Mouse (Mus musculus) monocyte, adult 59 days (primary cell): ENCODE data around the gene Rad23a. TPM values are rescaled to one million over a fixed set of nuclear protein-coding genes. Genes with fewer than 3 reads are reported as not detected.

Experiments used
- total RNA-seq, 2 experiments: library from RNA; stranded (reverse); gene quantifications; one replicate each; pipeline ENCODE4 v1.2.4; 2023

The Rad23a gene
- 10 to 100 TPM; 52.4 to 52.7 TPM for total RNA-seq

GRCm38 (mm10) chr8:84840248-84840999, at the start of gene Rad23a:
Gene Rad23a, minus strand, starts transcription at chr8:84840665.

DNA sequence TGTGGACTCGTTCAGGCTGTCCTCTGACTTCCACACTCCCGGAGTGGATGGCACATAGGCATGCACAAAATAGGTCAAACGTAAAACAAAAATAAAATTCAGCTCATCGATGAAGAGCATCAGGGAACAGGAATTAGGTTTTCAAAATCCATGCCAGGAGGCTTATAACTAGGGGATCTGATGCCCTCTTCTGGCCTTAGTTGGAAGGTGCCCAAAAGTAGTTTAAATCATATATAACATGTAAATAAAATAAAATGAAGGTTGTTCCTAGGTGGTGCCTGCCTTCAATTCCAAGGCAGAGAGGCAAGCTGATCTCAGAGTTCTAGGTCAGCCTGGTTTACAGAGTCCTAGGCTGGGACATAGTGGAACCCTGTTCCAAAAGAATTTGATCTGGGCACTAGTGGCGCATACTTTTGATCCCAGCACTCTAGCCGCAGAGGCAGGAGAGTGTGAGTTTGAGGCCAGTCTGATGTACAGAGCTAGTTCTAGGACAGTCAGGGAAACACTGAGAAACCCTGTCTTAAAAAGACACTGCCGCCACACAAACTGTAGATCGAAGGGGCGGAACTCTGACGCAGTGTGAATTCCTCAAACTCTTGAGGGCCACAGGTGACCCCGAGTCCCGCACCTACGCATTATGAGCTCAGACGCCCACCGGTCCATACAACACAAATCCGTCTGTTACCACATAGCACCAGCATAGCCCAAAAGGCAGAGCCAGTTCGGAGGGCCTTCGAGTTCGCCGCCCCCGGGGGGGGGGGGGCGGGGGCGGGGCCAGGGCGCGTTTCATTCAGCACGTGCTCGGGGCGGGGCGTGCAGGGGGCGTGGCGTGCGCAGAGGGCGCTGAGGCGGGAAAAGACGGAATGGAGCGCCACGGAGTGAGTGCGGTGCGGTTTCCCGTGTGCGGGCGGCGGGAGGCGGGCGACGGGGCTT, 31.2 kb upstream of the Rad23a start, which contains the start of gene Syce2:
TSS of gene Syce2 (plus strand) at position 736 of the 933 bp plus-strand sequence.

GRCm38 (mm10) chr8:84856864-84857441, 16.5 kb upstream of the Rad23a start, which contains the start of gene Farsa:
Gene Farsa, plus strand, starts transcription at chr8:84856989.

GRCm38 (mm10) chr8:84846722-84847572, 6.5 kb upstream of the Rad23a start, which contains the start of gene Calr:
Gene Calr, minus strand, starts transcription at chr8:84846934.

GRCm38 (mm10) chr8:84831490-84831889, 9.0 kb downstream of the Rad23a start, which contains the start of gene Gadd45gip1:
Gene Gadd45gip1, plus strand, starts transcription at chr8:84831522.

GRCm38 (mm10) chr8:84822723-84823122, 17.7 kb downstream of the Rad23a start, which contains the start of gene Dand5:
Gene Dand5, minus strand, starts transcription at chr8:84822823.

DNA sequence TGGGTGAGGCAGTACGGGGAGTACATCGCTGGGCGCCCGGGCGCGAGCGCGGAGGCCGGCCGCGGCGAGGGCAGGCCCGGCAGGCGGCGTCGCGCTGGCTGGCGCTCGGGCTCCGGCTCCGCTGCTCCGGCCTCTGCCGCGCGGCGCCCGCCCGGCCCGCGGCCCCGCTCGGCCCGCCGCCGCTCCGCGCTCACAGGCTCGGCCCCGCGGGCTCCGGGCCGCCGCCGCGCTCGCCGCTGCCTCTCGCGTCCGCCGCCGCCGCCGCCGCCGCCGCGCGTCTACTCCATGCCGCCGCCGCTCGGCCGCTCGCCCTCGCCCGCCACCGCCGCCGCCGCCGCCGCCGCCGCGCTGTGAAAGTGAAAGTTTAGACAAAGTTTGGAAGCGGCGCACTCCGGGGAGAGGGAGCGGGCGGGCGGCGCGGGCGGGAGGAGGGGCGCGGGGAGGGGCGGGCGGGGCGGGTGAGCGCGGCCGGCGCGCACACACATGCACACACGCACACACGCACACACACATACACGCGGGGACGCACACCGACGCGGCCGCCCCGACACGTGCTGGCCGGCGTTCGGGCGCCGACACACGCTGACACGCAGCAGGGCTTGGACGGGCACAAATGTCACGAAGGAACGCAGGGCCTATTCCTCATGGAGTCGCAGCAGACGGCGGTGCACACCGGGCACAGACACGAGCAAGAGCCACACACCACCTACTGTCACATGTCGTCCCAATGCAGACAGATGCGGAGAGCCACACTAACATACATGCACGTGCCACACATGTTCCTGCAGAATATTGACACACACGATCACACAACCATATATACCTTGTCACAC, 40.2 kb downstream of the Rad23a start, which contains the start of gene Nfix:
TSS of gene Nfix (minus strand) at position 346 of the 833 bp plus-strand sequence.

Other genes starting within 250 kb of the Rad23a start
- 100 to 1,000 TPM; 572 to 666 TPM for gene Ier2, start 177.8 kb downstream of the Rad23a start, total RNA-seq
- gene Trmt1, start 154.4 kb downstream of the Rad23a start, total RNA-seq, result 10 to 100 TPM; 60.9 to 69.0 TPM
- gene Nacc1, start 152.8 kb downstream of the Rad23a start, total RNA-seq, result 10 to 100 TPM; 41.9 to 47.7 TPM
- 100 to 1,000 TPM; 186 to 189 TPM for gene Lyl1, start 139.2 kb downstream of the Rad23a start, total RNA-seq
- 10 to 100 TPM; 16.5 to 21.5 TPM for gene G430095P16Rik, start 117.7 kb downstream of the Rad23a start, total RNA-seq
- 10 to 100 TPM; 63.7 to 72.8 TPM for gene Nfix, start 40.3 kb downstream of the Rad23a start, total RNA-seq
- 1 to 10 TPM; 2.0 to 3.1 TPM for gene Dand5, start 17.8 kb downstream of the Rad23a start, total RNA-seq
- 10 to 100 TPM in 1 of 2 experiments, 1 to 10 TPM in 1; 8.9 to 10.1 TPM for gene Gadd45gip1, start 9.1 kb downstream of the Rad23a start, total RNA-seq
- 100 to 1,000 TPM; 632 to 634 TPM for gene Calr, start 6.3 kb upstream of the Rad23a start, total RNA-seq
- gene Farsa, start 16.3 kb upstream of the Rad23a start, total RNA-seq, result 10 to 100 TPM; 43.6 to 47.8 TPM
- 1 to 10 TPM; 4.1 to 5.1 TPM for gene Syce2, start 31.4 kb upstream of the Rad23a start, total RNA-seq
- 1 to 10 TPM; 7.1 to 9.3 TPM for gene Gcdh, start 53.3 kb upstream of the Rad23a start, total RNA-seq
- not detected for gene Klf1, start 61.3 kb upstream of the Rad23a start, total RNA-seq
- 10 to 100 TPM; 61.0 to 66.0 TPM for gene Dnase2a, start 67.9 kb upstream of the Rad23a start, total RNA-seq
- gene Mast1, start 96.7 kb upstream of the Rad23a start, total RNA-seq, result under 1 TPM; 0.29 to 0.33 TPM
- gene Rtbdn, start 106.3 kb upstream of the Rad23a start, total RNA-seq, result not detected
- gene Gm49661, start 128.8 kb upstream of the Rad23a start, total RNA-seq, result not detected
- gene Prdx2, start 128.9 kb upstream of the Rad23a start, total RNA-seq, result 100 to 1,000 TPM; 104 to 107 TPM
- gene Rnaseh2a, start 129.1 kb upstream of the Rad23a start, total RNA-seq, result 10 to 100 TPM; 28.9 to 32.3 TPM
- 1,000 to 10,000 TPM; 1,590 to 1,695 TPM for gene Junb, start 138.1 kb upstream of the Rad23a start, total RNA-seq
- gene Hook2, start 149.9 kb upstream of the Rad23a start, total RNA-seq, result 1 to 10 TPM; 2.8 to 3.2 TPM
- gene Best2, start 173.9 kb upstream of the Rad23a start, total RNA-seq, result not detected
- 10 to 100 TPM; 65.2 to 76.3 TPM for gene Asna1, start 184.6 kb upstream of the Rad23a start, total RNA-seq
- 100 to 1,000 TPM; 154 to 166 TPM for gene Trir, start 186.2 kb upstream of the Rad23a start, total RNA-seq
- 10 to 100 TPM; 37.3 to 54.7 TPM for gene Tnpo2, start 196.2 kb upstream of the Rad23a start, total RNA-seq
- gene Fbxw9, start 219.4 kb upstream of the Rad23a start, total RNA-seq, result 1 to 10 TPM; 4.2 to 6.3 TPM
- gene Gm5741, start 227.3 kb upstream of the Rad23a start, total RNA-seq, result not detected
- 10 to 100 TPM; 55.7 to 74.6 TPM for gene Dhps, start 231.1 kb upstream of the Rad23a start, total RNA-seq
- 10 to 100 TPM; 53.5 to 54.8 TPM for gene Wdr83os, start 240.1 kb upstream of the Rad23a start, total RNA-seq
- gene Wdr83, start 240.6 kb upstream of the Rad23a start, total RNA-seq, result 10 to 100 TPM in 1 of 2 experiments, 1 to 10 TPM in 1; 8.9 to 14.2 TPM
- 100 to 1,000 TPM; 386 to 392 TPM for gene Man2b1, start 242.6 kb upstream of the Rad23a start, total RNA-seq